Mouse (Mus musculus) left cerebral cortex, postnatal 4 days (tissue): ENCODE results near the gene P2ry4. TPM values are rescaled to one million over a fixed set of nuclear protein-coding genes. Genes with fewer than 3 reads are reported as not detected.

Experiments used
- DNase-seq: peaks from one replicate; pipeline ENCODE4 v3.0.0-alpha.2; 2022
- intact Hi-C: fragments of 180-260 bp; cut with DNase I; formaldehyde crosslinking; loops from one replicate; pipeline ENCODE4 v1.15.1; 2025
- total RNA-seq, 2 experiments: library from RNA; stranded (reverse); gene quantifications; 2 replicates each; pipeline ENCODE4 v1.2.3; 2021

Gene P2ry4
- not detected for total RNA-seq

DNA sequence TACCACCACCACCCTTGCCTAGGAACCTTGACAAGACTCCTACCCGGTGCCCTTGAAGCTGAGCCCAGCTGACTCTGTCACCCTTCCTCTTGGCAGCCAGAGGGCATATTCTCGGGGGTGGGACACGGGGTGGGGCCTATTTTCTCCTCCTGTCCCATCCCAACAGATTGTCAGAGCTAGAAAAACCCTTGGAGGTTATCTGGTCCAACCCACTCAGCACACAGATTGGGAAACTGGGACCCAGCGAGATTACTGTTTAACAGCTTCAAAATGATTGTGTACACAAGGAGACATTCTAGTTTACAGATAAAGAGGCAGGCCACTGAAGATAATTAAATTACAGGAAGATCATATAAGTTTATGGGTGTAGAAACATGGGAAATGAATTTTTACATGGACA is at the start of gene P2ry4:
Gene P2ry4, minus strand, starts transcription at position 79 of the 400 bp plus-strand sequence.
- no peak for DNase-seq
- intact Hi-C loops, result no loop called here

DNA sequence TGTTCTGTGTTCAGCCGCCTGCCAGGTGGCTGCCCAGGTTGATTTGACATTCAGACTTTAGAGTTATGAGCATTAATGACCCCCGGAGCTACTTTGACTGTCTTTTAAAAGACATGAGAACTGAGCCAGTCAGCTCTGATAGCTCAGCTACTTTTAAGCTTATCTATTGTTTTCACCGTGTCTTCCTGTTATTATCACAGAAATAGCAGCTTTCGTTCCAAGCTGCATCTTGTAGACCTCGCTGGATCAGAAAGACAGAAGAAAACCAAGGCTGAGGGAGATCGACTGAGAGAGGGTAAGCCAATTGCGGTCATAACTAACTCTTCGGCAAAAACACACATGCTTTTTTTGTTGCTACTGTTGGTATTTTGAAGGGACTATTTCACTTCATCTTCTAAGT is 43.8 kb upstream of the P2ry4 start:
- intact Hi-C loops, result no loop called here
- no peak for DNase-seq

DNA sequence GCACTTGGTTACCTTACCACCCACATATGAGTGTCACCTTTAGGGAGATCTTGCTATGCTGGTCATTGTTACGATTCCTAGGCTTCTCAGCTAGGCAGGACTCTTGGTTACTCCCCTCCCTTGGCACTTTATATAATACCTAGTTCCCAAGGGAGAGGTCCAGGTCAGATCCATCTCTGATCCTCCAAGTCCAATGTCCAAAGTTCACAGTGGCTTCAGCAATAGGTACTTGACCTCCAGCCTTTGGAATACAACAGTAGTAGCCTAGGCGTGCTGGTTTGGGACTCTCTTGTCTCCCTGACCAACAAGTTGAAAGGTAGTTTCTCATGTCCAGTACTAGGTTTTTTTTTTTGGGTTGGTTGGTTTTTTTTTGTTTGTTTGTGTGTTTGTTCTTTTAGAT is 34.4 kb upstream of the P2ry4 start:
- intact Hi-C loops, result no loop called here
- DNase-seq, result no peak

DNA sequence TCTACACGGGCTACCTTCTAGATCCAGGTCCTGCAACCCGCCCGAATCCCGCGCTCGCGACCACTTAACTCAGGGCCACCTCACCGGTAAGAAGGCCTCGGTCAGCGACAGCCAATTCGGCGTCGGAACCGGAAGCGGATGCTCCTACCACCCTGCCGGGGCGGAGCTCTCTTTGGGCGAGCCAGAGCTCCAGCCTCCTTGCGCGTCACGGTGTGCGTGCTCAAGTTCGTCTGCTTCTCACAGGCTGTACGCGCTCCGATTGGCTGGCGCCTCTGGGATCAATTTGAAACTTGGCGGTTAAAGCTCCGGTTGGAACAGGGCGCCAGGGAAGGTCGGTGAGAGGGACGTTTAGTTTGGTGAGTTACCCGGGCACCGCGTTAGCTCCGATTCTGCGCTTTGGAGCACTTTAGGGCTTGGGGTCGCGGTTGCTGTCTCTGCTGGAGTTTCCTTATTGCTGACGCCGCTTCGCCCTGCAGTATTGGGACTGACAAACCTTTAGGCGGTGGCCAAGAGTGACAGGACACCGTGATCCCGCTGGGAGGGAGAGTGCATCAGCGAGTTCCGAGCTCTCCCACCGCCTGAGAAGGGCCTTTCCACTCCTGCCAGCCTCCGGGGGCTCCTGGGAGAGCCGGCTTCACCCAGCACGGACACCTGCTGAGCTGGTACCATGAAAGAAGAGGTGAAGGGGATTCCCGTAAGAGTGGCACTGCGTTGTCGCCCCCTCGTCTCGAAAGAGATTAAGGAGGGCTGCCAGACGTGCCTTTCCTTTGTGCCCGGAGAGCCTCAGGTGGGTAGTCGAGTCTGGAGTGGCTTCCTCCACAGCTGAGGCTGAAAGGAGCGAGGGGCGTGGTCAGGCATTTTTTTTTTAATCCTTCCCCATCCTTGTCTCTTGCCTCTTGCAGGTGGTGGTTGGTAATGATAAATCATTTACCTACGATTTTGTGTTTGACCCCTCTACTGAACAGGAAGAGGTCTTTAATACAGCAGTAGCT is 31.4 kb upstream of the P2ry4 start, which contains the start of gene Pdzd11:
Gene Pdzd11, minus strand, starts transcription at position 767 of the 992 bp plus-strand sequence.
- intact Hi-C loops, result no loop called here
- peak; percentile 90 for DNase-seq

DNA sequence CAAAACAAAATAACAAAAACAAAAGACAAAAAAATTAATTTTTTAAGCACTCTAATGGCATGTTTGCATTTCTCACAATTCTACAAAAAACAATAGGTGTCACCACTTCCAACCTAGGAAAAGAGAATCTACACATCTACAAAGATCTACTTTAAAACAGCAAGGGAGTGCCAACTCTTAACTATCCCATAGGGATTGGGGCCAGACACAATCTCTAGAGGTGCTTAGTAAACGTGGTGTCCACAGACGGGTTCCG is 30.8 kb upstream of the P2ry4 start, which contains the start of gene Kif4:
Gene Kif4, plus strand, starts transcription at position 192 of the 256 bp plus-strand sequence.
- no peak for DNase-seq
- intact Hi-C loops, result no loop called here

DNA sequence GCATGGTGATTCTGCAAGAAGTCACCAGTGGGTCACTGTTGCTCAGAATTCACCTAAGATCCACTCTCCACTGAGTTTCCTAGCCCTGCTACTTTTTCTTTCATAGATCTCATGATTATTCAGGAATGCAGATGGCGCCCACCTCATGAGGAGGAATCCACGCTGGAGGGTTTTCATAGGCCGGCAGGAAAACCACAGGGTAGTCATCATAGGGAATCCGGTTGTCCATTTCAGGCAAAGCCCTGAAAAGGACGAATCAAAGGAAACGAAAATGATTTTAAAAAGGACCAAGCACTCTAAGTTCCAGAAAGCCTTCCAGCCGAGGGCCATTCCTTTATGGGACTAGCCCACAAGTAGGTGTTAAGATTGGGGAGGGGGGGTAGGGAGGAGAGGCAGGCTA is 30.5 kb upstream of the P2ry4 start:
- no peak for DNase-seq
- intact Hi-C loops, result no loop called here

DNA sequence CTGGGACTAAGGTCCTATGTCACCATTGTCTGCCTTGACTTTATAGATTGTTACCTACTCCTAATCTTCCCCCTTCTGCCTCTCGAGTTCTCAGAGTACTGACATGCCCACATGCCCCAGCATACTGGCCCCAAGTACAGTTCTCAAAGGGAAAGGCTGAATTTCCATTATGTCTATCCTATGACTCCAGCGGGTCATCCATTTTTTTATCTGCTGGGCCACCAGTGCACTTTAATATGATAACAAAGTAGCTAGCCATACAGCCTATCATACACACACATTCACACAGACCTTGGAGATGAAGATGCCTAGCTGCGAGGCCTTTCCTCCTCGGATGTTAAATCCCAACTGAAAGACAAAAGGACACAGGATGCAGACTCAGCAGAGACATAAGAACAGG is 29.6 kb upstream of the P2ry4 start:
- no peak for DNase-seq
- intact Hi-C loops, result no loop called here

DNA sequence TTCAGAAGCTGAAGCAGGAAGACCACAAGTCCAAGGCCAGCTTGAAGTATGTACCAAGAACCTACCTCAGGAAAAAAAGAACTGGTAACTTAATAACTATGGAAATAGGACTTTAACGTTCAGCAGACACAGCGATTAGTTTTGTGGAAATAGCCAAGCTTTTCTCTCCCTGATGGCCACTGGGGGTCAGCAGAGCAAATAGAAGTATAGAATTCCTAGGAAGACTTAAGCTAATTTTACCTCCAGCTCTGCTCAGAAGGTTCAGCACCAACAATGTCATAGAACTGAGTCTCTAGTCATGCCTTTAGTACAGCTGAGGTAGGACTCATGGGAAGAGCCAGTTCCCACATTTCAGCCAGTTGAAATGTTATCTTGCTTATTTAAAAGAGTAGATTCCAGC is 26.7 kb upstream of the P2ry4 start:
- intact Hi-C loops, result no loop called here

DNA sequence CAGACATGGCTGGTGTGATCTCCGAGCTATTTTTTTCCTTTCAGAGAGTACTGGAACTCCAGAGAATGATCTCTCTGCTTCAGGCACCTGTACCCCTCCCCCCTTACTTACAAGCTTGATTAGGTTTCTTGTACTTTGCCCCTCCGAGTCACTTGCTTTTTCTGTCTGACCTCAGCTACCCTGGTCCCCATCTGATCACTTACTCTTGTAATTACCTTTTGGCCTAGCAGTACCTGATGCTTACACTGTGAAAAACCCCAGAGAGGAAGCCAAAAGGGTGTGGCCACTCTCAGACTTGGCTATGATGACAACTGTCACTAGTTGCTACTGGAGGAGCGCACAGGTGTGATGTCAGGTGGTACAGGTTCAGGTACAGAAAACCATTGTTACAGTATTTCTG is 23.8 kb upstream of the P2ry4 start:
- intact Hi-C loops, result no loop called here
- no peak for DNase-seq

More for the DNA sequence above, 26.7 kb upstream of the P2ry4 start:
- DNase-seq, result no peak

DNA sequence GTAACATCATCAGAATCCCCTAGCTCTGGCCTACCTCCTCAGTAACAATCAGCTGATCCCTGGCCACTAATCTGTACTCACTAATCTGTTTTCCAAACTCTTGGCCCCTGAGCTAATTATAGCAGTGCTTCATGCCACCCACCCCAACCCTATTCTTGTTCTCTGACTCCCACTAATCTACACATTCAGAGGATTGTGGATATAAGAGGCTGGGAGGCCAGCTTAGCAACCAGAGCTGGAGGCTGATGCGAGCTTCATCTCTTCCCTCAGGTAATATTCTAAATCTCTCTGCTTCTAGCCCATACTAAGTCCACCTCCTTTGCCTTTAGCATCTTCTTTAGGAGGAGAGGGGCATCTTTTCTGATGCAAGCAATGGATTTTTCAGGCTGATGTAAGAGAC is 10.6 kb upstream of the P2ry4 start, which contains the start of gene Arr3:
Gene Arr3, plus strand, starts transcription at position 184 of the 400 bp plus-strand sequence.
- intact Hi-C loops, result no loop called here

DNA sequence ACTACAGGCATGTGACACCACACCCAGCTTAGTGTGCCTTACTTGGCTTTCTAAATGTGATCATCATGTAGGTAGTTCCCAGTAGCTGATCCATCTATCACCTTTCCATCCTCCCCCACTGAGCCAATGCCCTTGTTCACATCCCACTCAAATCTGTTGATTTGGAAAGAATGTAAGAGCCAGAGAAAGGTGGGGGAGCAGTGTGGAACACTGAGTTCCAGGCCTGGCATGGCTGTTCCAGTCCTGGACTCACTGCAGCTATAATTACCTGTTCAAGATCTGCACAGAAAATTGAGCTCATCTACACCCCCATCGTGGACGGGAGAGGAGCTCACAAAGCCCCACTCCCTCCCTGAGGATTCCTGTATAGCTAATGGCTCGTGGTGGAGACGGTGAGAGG is 5.1 kb upstream of the P2ry4 start:
- no peak for DNase-seq
- intact Hi-C loops, result no loop called here

More for the DNA sequence above, 10.6 kb upstream of the P2ry4 start, which contains the start of gene Arr3:
- no peak for DNase-seq

DNA sequence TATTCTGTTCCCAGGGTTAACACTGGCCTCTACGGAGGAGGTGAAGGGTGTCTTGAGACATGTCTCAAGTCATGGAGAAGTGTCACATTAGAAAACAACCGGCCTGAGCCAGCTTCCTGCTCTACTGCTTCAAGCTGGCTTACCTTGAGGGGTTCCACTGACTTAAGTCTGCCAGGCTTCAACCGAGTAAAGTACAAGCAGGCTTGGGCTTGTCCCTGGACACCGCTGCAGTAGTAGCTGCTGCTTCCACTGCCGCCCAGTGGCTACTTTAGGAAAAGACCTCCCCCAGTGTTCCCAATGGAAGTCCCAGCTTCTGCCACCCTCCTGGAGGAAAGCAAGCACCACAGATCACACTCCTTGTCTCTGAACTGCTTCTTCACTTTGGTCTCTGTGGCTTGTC is 2.8 kb upstream of the P2ry4 start:
- intact Hi-C loops, result no loop called here
- DNase-seq, result peak; percentile 31

DNA sequence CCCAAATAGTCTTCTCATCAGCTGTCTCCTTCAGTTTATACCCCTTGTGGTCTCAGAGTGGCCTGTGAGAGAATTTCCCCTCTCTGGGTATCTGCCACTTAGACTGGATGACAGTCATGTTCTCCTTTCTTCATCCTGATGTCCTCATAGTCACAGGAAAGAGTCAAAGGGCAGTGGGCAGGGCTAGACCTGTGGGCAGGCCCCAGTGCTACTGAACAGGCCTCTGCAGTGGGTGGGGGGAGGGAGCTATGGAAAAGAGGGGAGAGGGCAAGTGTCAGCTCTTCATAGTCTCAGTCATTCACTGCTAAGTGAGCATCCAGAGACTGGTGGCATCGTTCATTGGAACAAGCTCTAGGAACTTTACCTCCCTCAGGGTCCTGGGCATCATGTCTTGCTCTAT is 22.7 kb downstream of the P2ry4 start, which contains the start of gene Awat1:
Gene Awat1, plus strand, starts transcription at position 301 of the 400 bp plus-strand sequence.
- no peak for DNase-seq
- intact Hi-C loops, result no loop called here

DNA sequence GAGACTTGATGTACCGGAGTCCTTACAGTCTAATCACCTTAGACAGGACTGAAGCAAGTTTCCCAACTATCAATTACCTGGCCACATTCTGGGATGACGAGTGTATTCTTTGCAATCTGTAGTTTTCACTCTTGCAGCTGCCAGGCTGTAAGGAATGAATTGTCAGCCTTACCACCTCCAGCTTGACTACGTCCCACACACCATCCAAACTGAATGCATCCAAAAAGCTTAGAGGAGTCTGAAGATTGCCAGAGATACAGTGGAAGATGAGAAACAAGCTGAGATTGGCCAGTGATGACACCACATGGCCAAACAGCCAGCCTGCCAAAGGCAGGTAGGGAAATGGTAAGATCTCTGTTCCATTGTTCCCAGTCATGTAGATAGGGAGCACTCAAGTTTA is 29.0 kb downstream of the P2ry4 start:
- DNase-seq, result no peak
- intact Hi-C loops, result no loop called here

DNA sequence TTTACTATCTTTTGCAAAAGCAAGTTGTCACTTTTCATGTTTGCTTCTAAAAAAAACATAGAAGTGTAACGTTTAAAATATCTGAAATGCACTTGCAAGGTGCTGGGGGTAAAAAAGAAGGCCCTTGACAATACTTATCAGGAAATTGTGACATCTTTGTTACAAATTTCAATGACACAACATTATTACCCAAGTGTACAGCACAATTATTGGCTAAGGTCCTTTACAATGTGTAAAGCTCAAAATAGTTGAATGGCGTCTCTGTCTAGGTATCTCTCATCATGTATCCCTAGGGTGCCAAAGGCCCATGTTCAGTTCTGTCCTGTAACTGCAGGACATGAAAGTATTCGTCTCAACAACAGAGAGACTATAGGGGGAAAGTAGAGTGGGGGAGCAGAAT is 38.6 kb downstream of the P2ry4 start:
- intact Hi-C loops, result no loop called here
- DNase-seq, result no peak

Other genes starting within 250 kb of the P2ry4 start
- gene Otud6a, start 165.9 kb downstream of the P2ry4 start, total RNA-seq, result not detected
- not detected for gene Awat2, start 152.2 kb downstream of the P2ry4 start, total RNA-seq
- gene Igbp1, start 100.6 kb downstream of the P2ry4 start, total RNA-seq, result 10 to 100 TPM; 36.9 to 41.0 TPM
- not detected for gene Dgat2l6, start 70.0 kb downstream of the P2ry4 start, total RNA-seq
- not detected for gene Awat1, start 22.6 kb downstream of the P2ry4 start, total RNA-seq
- gene Arr3, start 10.6 kb upstream of the P2ry4 start, total RNA-seq, result not detected
- 1 to 10 TPM; 4.8 to 7.6 TPM for gene Kif4, start 30.9 kb upstream of the P2ry4 start, total RNA-seq
- gene Pdzd11, start 31.7 kb upstream of the P2ry4 start, total RNA-seq, result 10 to 100 TPM; 28.8 to 30.3 TPM
- 10 to 100 TPM; 13.5 to 16.3 TPM for gene Gdpd2, start 135.0 kb upstream of the P2ry4 start, total RNA-seq
- 10 to 100 TPM; 91.0 to 98.1 TPM for gene Dlg3, start 172.9 kb upstream of the P2ry4 start, total RNA-seq